Mouse (Mus musculus): ENCODE data around the gene Rbck1.

DNA sequence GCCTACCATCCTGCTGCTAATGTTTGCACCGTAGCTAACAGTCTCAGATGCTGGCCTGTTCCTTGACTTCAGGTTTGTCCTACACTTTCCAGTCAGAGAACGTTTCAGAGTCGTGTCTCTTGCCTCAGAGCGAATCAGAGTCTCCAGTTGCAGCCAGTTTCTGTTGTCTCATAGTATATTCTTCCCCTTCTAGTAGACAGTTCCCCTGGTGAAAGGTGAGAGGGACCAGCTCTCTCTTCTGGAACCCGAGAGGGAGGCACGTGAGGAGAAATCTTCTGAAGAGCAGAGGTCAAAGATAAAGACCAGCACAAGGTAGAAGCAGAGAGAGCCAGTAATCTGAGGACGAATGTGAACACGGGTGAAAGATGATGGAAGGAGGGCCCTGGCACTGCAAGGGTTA lies 44.4 kb downstream of the Rbck1 start:
- TF ChIP-seq CTCF (IDR thresholded peaks at IDR 0.05; ENCODE audit: low read depth) (no peak), EP300 (IDR thresholded peaks at IDR 0.05; ENCODE audit: low read depth) (no peak)
